Mouse (Mus musculus): ENCODE results near the gene Lnx1. TPM values are rescaled to one million over a fixed set of nuclear protein-coding genes. Genes with fewer than 3 reads are reported as not detected.

Lnx1 gene
- polyA plus RNA-seq, 1 experiment, result 6.1 TPM

- WGBS, result 54% methylated on average over 8 of the region's 8 CpGs
- TF ChIP-seq POLR2A (IDR thresholded peaks at IDR 0.05; ENCODE audit: low read depth, low read length) (no peak), CTCF (conservative IDR thresholded peaks at IDR 0.05; ENCODE audit: insufficient read depth, insufficient read length, low read depth, low read length) (no peak)
- Histone ChIP-seq H3K4me1 (ENCODE audit: control insufficient read depth, insufficient read depth, low read length) (peaks cover under 1% of the 10 kb centered on the region; the same call in 1 of the 2 replicates), H3K27me3 (replicated peaks; ENCODE audit: control insufficient read depth, insufficient read depth, low read length) (no peaks in the 10 kb centered on the region), H3K27ac (ENCODE audit: insufficient read depth, low read depth, low read length) (no peak overlapping the region), H3K36me3 (ENCODE audit: control insufficient read depth, insufficient read depth, low read length) (no peaks in the 10 kb centered on the region), H3K4me3 (ENCODE audit: insufficient read depth, low read depth, low read length) (no peak overlapping the region)
- DNase-seq, result no peak
Measured at GRCm38 (mm10) chr5:74732613-74733012, 29.9 kb upstream of the Lnx1 start.

GRCm38 (mm10) chr5:74730601-74731000 lies 27.9 kb upstream of the Lnx1 start:
- 75% methylated on average over 5 of the region's 5 CpGs for WGBS
- Histone ChIP-seq H3K27me3 (replicated peaks; ENCODE audit: control insufficient read depth, insufficient read depth, low read length) (no peaks in the 10 kb centered on the region), H3K27ac (ENCODE audit: insufficient read depth, low read depth, low read length) (no peak overlapping the region), H3K4me1 (ENCODE audit: control insufficient read depth, insufficient read depth, low read length) (no peaks in the 10 kb centered on the region), H3K4me3 (ENCODE audit: insufficient read depth, low read depth, low read length) (no peak overlapping the region), H3K36me3 (ENCODE audit: control insufficient read depth, insufficient read depth, low read length) (no peaks in the 10 kb centered on the region)
- no peak for TF ChIP-seq POLR2A (IDR thresholded peaks at IDR 0.05; ENCODE audit: low read depth, low read length)
- no peak for DNase-seq

- no peak for DNase-seq
- Histone ChIP-seq H3K4me1 (ENCODE audit: control insufficient read depth, insufficient read depth, low read length) (no peaks in the 10 kb centered on the region), H3K27me3 (replicated peaks; ENCODE audit: control insufficient read depth, insufficient read depth, low read length) (no peaks in the 10 kb centered on the region), H3K4me3 (ENCODE audit: insufficient read depth, low read depth, low read length) (no peak overlapping the region), H3K36me3 (ENCODE audit: control insufficient read depth, insufficient read depth, low read length) (no peaks in the 10 kb centered on the region), H3K27ac (ENCODE audit: insufficient read depth, low read depth, low read length) (no peak overlapping the region)
- TF ChIP-seq POLR2A (IDR thresholded peaks at IDR 0.05; ENCODE audit: low read depth, low read length) (no peak), CTCF (conservative IDR thresholded peaks at IDR 0.05; ENCODE audit: insufficient read depth, insufficient read length, low read depth, low read length) (no peak)
- whole genome bisulfite sequencing, result 87% methylated on average over 6 of the region's 6 CpGs
Measured at GRCm38 (mm10) chr5:74729567-74729966, 26.9 kb upstream of the Lnx1 start.

GRCm38 (mm10) chr5:74728186-74728585 lies 25.5 kb upstream of the Lnx1 start:
- no peak overlapping the region for H3K4me3 ChIP-seq (ENCODE audit: insufficient read depth, low read depth, low read length)
- WGBS, result 67% methylated on average over 6 of the region's 6 CpGs
- no peaks in the 10 kb centered on the region for H3K27me3 ChIP-seq (replicated peaks; ENCODE audit: control insufficient read depth, insufficient read depth, low read length)
- no peak for TF ChIP-seq POLR2A (IDR thresholded peaks at IDR 0.05; ENCODE audit: low read depth, low read length)
- no peak for TF ChIP-seq CTCF (conservative IDR thresholded peaks at IDR 0.05; ENCODE audit: insufficient read depth, insufficient read length, low read depth, low read length)
- no peak overlapping the region for H3K27ac ChIP-seq (ENCODE audit: insufficient read depth, low read depth, low read length)
- no peaks in the 10 kb centered on the region for H3K4me1 ChIP-seq (ENCODE audit: control insufficient read depth, insufficient read depth, low read length)
- DNase-seq, result no peak
- no peaks in the 10 kb centered on the region for H3K36me3 ChIP-seq (ENCODE audit: control insufficient read depth, insufficient read depth, low read length)

- DNase-seq, result no peak
Measured at GRCm38 (mm10) chr5:74727319-74727718, 24.6 kb upstream of the Lnx1 start.

GRCm38 (mm10) chr5:74725541-74725940 lies 22.8 kb upstream of the Lnx1 start:
- H3K27ac ChIP-seq (ENCODE audit: insufficient read depth, low read depth, low read length), result no peak overlapping the region
- WGBS, result 49% methylated on average over 4 of the region's 4 CpGs
- H3K4me1 ChIP-seq (ENCODE audit: control insufficient read depth, insufficient read depth, low read length), result no peaks in the 10 kb centered on the region
- no peak overlapping the region for H3K4me3 ChIP-seq (ENCODE audit: insufficient read depth, low read depth, low read length)
- no peaks in the 10 kb centered on the region for H3K27me3 ChIP-seq (replicated peaks; ENCODE audit: control insufficient read depth, insufficient read depth, low read length)
- no peak for DNase-seq
- TF ChIP-seq POLR2A (IDR thresholded peaks at IDR 0.05; ENCODE audit: low read depth, low read length) (no peak), CTCF (conservative IDR thresholded peaks at IDR 0.05; ENCODE audit: insufficient read depth, insufficient read length, low read depth, low read length) (no peak)
- no peaks in the 10 kb centered on the region for H3K36me3 ChIP-seq (ENCODE audit: control insufficient read depth, insufficient read depth, low read length)

More at GRCm38 (mm10) chr5:74727319-74727718, 24.6 kb upstream of the Lnx1 start:
- no peaks in the 10 kb centered on the region for H3K27me3 ChIP-seq (replicated peaks; ENCODE audit: control insufficient read depth, insufficient read depth, low read length)
- WGBS, result 77% methylated on average over 8 of the region's 8 CpGs
- TF ChIP-seq POLR2A (IDR thresholded peaks at IDR 0.05; ENCODE audit: low read depth, low read length), result no peak
- TF ChIP-seq CTCF (conservative IDR thresholded peaks at IDR 0.05; ENCODE audit: insufficient read depth, insufficient read length, low read depth, low read length), result no peak
- no peak overlapping the region for H3K27ac ChIP-seq (ENCODE audit: insufficient read depth, low read depth, low read length)
- no peaks in the 10 kb centered on the region for H3K4me1 ChIP-seq (ENCODE audit: control insufficient read depth, insufficient read depth, low read length)
- no peak overlapping the region for H3K4me3 ChIP-seq (ENCODE audit: insufficient read depth, low read depth, low read length)
- no peaks in the 10 kb centered on the region for H3K36me3 ChIP-seq (ENCODE audit: control insufficient read depth, insufficient read depth, low read length)

- DNase-seq, result no peak
- Histone ChIP-seq H3K27ac (ENCODE audit: insufficient read depth, low read depth, low read length) (no peak overlapping the region), H3K36me3 (ENCODE audit: control insufficient read depth, insufficient read depth, low read length) (no peaks in the 10 kb centered on the region), H3K27me3 (replicated peaks; ENCODE audit: control insufficient read depth, insufficient read depth, low read length) (no peaks in the 10 kb centered on the region), H3K4me3 (ENCODE audit: insufficient read depth, low read depth, low read length) (no peak overlapping the region), H3K4me1 (ENCODE audit: control insufficient read depth, insufficient read depth, low read length) (no peaks in the 10 kb centered on the region)
- TF ChIP-seq POLR2A (IDR thresholded peaks at IDR 0.05; ENCODE audit: low read depth, low read length), result no peak
- TF ChIP-seq CTCF (conservative IDR thresholded peaks at IDR 0.05; ENCODE audit: insufficient read depth, insufficient read length, low read depth, low read length), result no peak
- WGBS, result 68% methylated on average over 3 of the region's 3 CpGs
Measured at GRCm38 (mm10) chr5:74721816-74722215, 19.1 kb upstream of the Lnx1 start.

GRCm38 (mm10) chr5:74720661-74721060 lies 17.9 kb upstream of the Lnx1 start:
- Histone ChIP-seq H3K27me3 (replicated peaks; ENCODE audit: control insufficient read depth, insufficient read depth, low read length) (no peaks in the 10 kb centered on the region), H3K36me3 (ENCODE audit: control insufficient read depth, insufficient read depth, low read length) (no peaks in the 10 kb centered on the region), H3K4me1 (ENCODE audit: control insufficient read depth, insufficient read depth, low read length) (no peaks in the 10 kb centered on the region), H3K27ac (ENCODE audit: insufficient read depth, low read depth, low read length) (no peak overlapping the region), H3K4me3 (ENCODE audit: insufficient read depth, low read depth, low read length) (no peak overlapping the region)
- WGBS, result 73% methylated on average over 9 of the region's 9 CpGs
- no peak for DNase-seq
- TF ChIP-seq CTCF (conservative IDR thresholded peaks at IDR 0.05; ENCODE audit: insufficient read depth, insufficient read length, low read depth, low read length) (no peak), POLR2A (IDR thresholded peaks at IDR 0.05; ENCODE audit: low read depth, low read length) (no peak)

Measured in kidney, adult 2 months (tissue).